Mouse (Mus musculus) megakaryocyte, adult 5-6 weeks (primary cell): ENCODE data around the gene Rad52. TPM values are rescaled to one million over a fixed set of nuclear protein-coding genes. Genes with fewer than 3 reads are reported as not detected.

Experiments used
- total RNA-seq, 2 experiments: library from RNA; stranded (forward) in 1 of 2; stranded (reverse) in 1 of 2; fragments of 153-499, 151-499 nt in 1 of 2; fragments of 221-1000, 200-1000 nt in 1 of 2; gene quantifications; 2 replicates each; pipeline versions ENCODE4 v1.2.3 to v1.2.4; 2015 to 2017

Gene Rad52
- total RNA-seq, 2 experiments from 2014 or later = 13.2 to 19.9 TPM

Other genes starting within 250 kb of the Rad52 start
- 1.0 and 1.3 TPM in 2 replicates for gene Erc1, start 54.5 kb upstream of the Rad52 start, total RNA-seq (2015)
- gene Erc1, start 54.5 kb upstream of the Rad52 start, total RNA-seq (2017) = 2.1 and 5.2 TPM in 2 replicates
- gene Wnk1, start 136.0 kb downstream of the Rad52 start, total RNA-seq (2015) = 247 and 264 TPM in 2 replicates
- gene Wnk1, start 136.0 kb downstream of the Rad52 start, total RNA-seq (2017) = 206 and 218 TPM in 2 replicates
- not detected in 2 replicates for gene Ninj2, start 190.7 kb downstream of the Rad52 start, total RNA-seq (2015)
- not detected in 2 replicates for gene Ninj2, start 190.7 kb downstream of the Rad52 start, total RNA-seq (2017)